Mouse (Mus musculus): ENCODE results near the gene B9d1. TPM values are rescaled to one million over a fixed set of nuclear protein-coding genes. Genes with fewer than 3 reads are reported as not detected.

The B9d1 gene
- total RNA-seq, 2 experiments from 2014 or later, result 8.1 to 11.4 TPM

GRCm38 (mm10) chr11:61537362-61537761 lies 32.4 kb downstream of the B9d1 start:
- DNase-seq (ENCODE audit: low spot score in 2 of 2), result no peak

GRCm38 (mm10) chr11:61540642-61541041 lies 35.7 kb downstream of the B9d1 start:
- DNase-seq (ENCODE audit: low spot score in 2 of 2), result no peak

DNA sequence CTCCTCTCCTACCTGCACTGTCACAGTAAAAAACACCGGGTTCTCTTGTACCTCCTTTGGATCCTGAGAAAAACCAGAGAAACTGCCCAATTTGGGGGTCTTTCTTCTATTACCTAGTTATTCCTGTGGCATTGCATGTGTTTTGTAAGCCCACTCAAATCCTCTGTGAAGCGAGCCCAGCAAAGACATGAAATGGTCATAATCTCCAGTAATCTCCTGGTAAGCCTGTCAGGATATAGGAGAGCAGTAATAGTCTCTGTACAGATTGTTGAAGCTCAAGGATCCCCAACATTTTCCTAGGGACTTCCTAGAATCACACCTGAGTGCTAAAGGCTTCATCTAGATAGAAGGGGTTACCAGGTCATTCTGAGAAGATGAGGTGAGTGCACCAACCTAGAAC lies 36.2 kb downstream of the B9d1 start:
- DNase-seq (ENCODE audit: low spot score in 2 of 2), result no peak

- no peak for DNase-seq (ENCODE audit: low spot score in 2 of 2)
Measured at GRCm38 (mm10) chr11:61545586-61545985, 40.6 kb downstream of the B9d1 start.

- no peak for DNase-seq (ENCODE audit: low spot score in 2 of 2)
Measured at GRCm38 (mm10) chr11:61546452-61546851, 41.5 kb downstream of the B9d1 start.

DNA sequence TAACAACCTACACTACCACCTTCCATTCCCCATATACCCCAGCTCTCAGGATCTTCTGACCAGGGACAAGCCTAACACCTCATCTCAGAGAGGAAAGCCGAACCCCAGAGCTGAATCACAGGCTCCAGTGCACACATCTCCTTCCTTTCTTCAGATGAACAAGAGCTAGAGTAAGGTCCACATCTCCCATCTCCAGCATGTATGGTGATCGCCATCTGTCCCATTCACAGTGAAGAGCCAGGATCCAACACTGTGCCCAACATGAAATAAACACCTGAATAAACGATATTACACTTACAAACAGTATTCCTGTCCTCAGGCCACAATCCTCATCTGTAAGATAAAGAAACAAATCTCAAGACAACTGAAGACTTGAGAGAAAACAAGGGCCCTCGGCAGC lies 42.8 kb downstream of the B9d1 start:
- no peak for DNase-seq (ENCODE audit: low spot score in 2 of 2)

DNA sequence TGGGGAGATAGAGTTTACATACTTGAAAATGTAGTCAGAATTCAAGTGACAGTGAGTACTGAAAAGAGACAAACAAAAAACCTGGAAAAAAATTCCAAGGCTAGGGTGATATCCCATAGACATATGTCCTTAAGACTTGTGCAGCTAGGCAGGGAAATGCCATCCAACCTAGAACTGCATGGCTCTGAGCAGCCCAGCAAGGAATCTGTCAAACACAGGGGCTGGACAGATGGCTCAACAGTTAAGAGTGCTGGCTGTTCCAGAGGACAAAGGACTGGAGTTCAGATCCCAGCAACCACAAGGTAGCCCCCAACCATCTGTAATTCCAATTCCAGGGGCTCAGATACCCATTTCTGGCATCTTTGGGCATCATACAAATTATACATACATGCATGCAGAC lies 45.7 kb downstream of the B9d1 start:
- no peak for DNase-seq (ENCODE audit: low spot score in 2 of 2)

GRCm38 (mm10) chr11:61553015-61553754 lies 48.2 kb downstream of the B9d1 start:
- DNase-seq (ENCODE audit: low spot score in 2 of 2), result no peak

DNA sequence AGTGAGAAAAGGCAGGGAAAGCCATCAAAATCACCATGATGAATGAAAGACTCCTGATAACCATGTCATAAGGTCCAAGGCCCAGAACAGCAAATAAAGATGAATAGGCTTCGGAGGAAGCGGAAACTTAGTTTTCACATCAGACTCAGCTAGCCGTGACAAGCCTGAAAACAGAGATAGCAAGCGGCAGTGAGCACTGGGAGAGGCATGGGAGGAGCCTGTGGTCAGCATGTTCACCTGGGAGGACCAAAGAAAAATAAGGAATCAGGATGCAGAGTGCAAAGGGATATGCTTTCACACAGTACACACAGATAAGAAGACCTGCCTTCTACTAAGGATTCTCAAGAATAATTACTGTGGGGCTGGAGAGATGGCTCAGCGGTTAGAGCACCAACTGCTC lies 54.6 kb downstream of the B9d1 start:
- DNase-seq (ENCODE audit: low spot score in 2 of 2), result no peak

GRCm38 (mm10) chr11:61562421-61562820 lies 57.5 kb downstream of the B9d1 start:
- DNase-seq (ENCODE audit: low spot score in 2 of 2), result no peak

Other genes starting within 250 kb of the B9d1 start
- gene Aldh3a2, start 237.7 kb upstream of the B9d1 start, total RNA-seq (2021), result 10 to 100 TPM; 33.8 to 36.4 TPM
- not detected for gene Slc47a2, start 162.3 kb upstream of the B9d1 start, total RNA-seq (2021)
- gene Slc47a1, start 126.8 kb upstream of the B9d1 start, total RNA-seq (2021), result 1 to 10 TPM; 2.5 to 3.4 TPM
- 1 to 10 TPM; 1.5 to 1.6 TPM for gene Rnf112, start 51.0 kb upstream of the B9d1 start, total RNA-seq (2021)
- 100 to 1,000 TPM; 303 to 330 TPM for gene Mfap4, start 19.7 kb upstream of the B9d1 start, total RNA-seq (2021)
- 10 to 100 TPM; 20.2 TPM for gene Mapk7, start 10.7 kb upstream of the B9d1 start, total RNA-seq (2021)
- gene Epn2, start 74.5 kb downstream of the B9d1 start, total RNA-seq (2021), result 10 to 100 TPM; 26.9 to 30.4 TPM
- 1 to 10 TPM; 7.0 to 7.8 TPM for gene Grap, start 148.1 kb downstream of the B9d1 start, total RNA-seq (2021)
- under 1 TPM; 0.34 to 0.36 TPM for gene Fam83g, start 178.9 kb downstream of the B9d1 start, total RNA-seq (2021)
- gene Slc5a10, start 215.7 kb downstream of the B9d1 start, total RNA-seq (2021), result not detected

Data from gastrocnemius, postnatal 4 days (tissue).